Mouse (Mus musculus): Measurements from ENCODE around the gene Srgn.

DNA sequence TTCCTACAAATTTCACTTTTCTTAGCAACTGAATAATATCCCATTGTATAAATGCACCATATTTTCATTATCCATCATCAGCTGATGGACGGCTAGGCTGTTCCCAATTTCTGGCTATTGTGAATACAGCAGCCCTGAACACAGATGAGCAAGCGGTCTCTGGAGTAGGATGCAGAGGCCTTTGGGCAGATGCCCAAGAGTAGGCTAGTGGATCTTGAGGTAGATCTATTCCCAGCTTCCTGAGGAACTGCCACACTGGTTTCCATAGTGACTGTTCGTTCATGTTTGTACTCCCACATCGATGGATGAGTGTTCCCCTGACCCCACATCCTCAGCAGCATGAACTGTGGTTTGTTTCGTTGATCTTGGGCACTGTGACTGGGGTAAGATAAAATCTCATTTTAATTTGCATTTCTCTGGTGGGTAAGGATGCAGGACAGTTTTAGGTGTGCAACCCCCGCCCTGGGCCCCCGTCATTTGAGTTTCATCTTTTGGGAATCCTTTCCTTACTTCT is 23.6 kb upstream of the Srgn start:
- no peak for TF ChIP-seq MYOD1 (IDR thresholded peaks at IDR 0.05; ENCODE audit: control insufficient read depth, insufficient read length, low read depth)
- no peak for TF ChIP-seq MAX (IDR thresholded peaks at IDR 0.05)
- TF ChIP-seq CTCF (IDR thresholded peaks at IDR 0.05; ENCODE audit: control insufficient read depth, insufficient read depth, insufficient read length), result no peak
